Comparison of ENCODE assay signal across 9 mouse cellular contexts in the genomic region with DNA sequence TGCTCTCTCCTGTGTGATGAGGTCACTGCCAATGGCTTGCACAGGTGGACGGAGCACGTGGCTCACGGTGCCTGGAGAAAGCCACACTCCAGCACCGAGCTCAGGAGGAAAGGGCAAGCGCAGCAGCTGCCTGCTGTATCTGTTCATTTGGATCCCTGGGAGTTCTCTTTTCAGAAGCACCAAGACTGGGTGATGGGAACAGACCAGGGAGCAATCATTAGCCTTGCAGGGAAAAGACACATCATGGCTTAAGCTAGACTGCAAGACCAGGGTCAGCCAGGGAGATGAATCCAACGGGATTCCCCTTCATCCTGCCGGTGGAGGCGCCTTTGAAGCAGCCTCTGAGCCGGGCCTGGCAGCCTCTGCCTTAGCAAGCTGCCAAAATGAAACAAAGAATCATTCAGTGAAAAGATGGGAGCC. TPM values are rescaled to one million over a fixed set of nuclear protein-coding genes. Genes with fewer than 3 reads are reported as not detected.
DNase-seq lines count a peak whose midpoint lies in the region; ATAC-seq lines count a peak whose summit lies in the region.
"Had no signal": no experiment of that assay in that cellular context is flagged by ENCODE, and none has a peak within 500 bp of the region (broad histone marks: within the 10 kb centered on the region; RNA-seq: fewer than 3 reads in every experiment).

No protein-coding gene starts in this region.

- peaks cover 14% of the 10 kb centered on the region; the same call in 1 of the 2 replicates for H3K4me1 ChIP-seq in embryonic facial prominence, embryonic 15.5 days
- peaks cover 23% of the 10 kb centered on the region for H3K4me1 ChIP-seq in midbrain, embryonic 16.5 days (ENCODE audit: control insufficient read depth, insufficient read depth, low read length)

- DNase-seq in gastrocnemius, postnatal 14 days: peak; percentile 58
- DNase-seq in gastrocnemius, adult 8-10 months (ENCODE audit: low spot score in 2 of 2): no peak
- peak; percentile 89 for DNase-seq in Muller cell, postnatal 12 days (ENCODE audit: inconsistent ontology term)
- peak; percentile 35 to 44 for DNase-seq in layer of hippocampus, adult 8-10 months (ENCODE audit: low spot score in 2 of 2)
- no peak for DNase-seq in adrenal gland, adult (ENCODE audit: inconsistent age in 2 of 2, low spot score in 1 of 2)
- DNase-seq in thymus, postnatal 0 days (ENCODE audit: low spot score): no peak

- ATAC-seq in embryonic facial prominence, embryonic 15.5 days (ENCODE audit: insufficient number of reproducible peaks, low FRiP score, low TSS enrichment, low read depth): no peak
- ATAC-seq in midbrain, embryonic 16.5 days: peak; percentile 66

- H3K4me3 ChIP-seq in embryonic facial prominence, embryonic 15.5 days (replicated peaks): no peak overlapping the region
- H3K4me3 ChIP-seq in midbrain, embryonic 16.5 days (ENCODE audit: low read depth, low read length): no peak overlapping the region
- H3K4me3 ChIP-seq: limb, embryonic 15.5 days had no signal

- H3K36me3 ChIP-seq in embryonic facial prominence, embryonic 15.5 days: no peaks in the 10 kb centered on the region
- no peaks in the 10 kb centered on the region for H3K36me3 ChIP-seq in midbrain, embryonic 16.5 days (ENCODE audit: control insufficient read depth, insufficient read depth, low read length)
- H3K36me3 ChIP-seq: limb, embryonic 15.5 days had no signal

- H3K4me2 ChIP-seq in embryonic facial prominence, embryonic 15.5 days (replicated peaks): no peak overlapping the region; the same call in 1 of the 2 replicates
- 0 out of 2 replicates have a peak overlapping the region, but pooled peaks have one; percentile 9 for H3K4me2 ChIP-seq in midbrain, embryonic 16.5 days (ENCODE audit: low read length)
- H3K4me2 ChIP-seq: limb, embryonic 15.5 days had no signal

- H3K9ac ChIP-seq in embryonic facial prominence, embryonic 15.5 days: no peak overlapping the region
- H3K9ac ChIP-seq in midbrain, embryonic 16.5 days (ENCODE audit: low read depth, low read length): 0 out of 2 replicates have a peak overlapping the region, but pooled peaks have one; percentile 32
- H3K9ac ChIP-seq: limb, embryonic 15.5 days had no signal

- intact Hi-C loops in gastrocnemius, postnatal 14 days (cut with DNase I; ENCODE audit: low total_unique reads): no loop called here

- no peaks in the 10 kb centered on the region for H3K27me3 ChIP-seq in embryonic facial prominence, embryonic 15.5 days
- H3K27me3 ChIP-seq in midbrain, embryonic 16.5 days (ENCODE audit: control insufficient read depth, insufficient read depth, low read depth, low read length): no peaks in the 10 kb centered on the region
- H3K27me3 ChIP-seq: limb, embryonic 15.5 days had no signal

- 31% methylated on average over 9 of the region's 9 CpGs for WGBS in embryonic facial prominence, embryonic 15.5 days
- WGBS in midbrain, embryonic 16.5 days: 20% methylated on average over 9 of the region's 9 CpGs

- H3K27ac ChIP-seq in embryonic facial prominence, embryonic 15.5 days (replicated peaks): peak overlapping the region; percentile 17; the same call in 1 of the 2 replicates
- H3K27ac ChIP-seq in midbrain, embryonic 16.5 days (ENCODE audit: low read length): peak overlapping the region; percentile 67
- H3K27ac ChIP-seq: limb, embryonic 15.5 days had no signal

- H3K9me3 ChIP-seq in embryonic facial prominence, embryonic 15.5 days (replicated peaks): no peaks in the 10 kb centered on the region
- H3K9me3 ChIP-seq in midbrain, embryonic 16.5 days (replicated peaks; ENCODE audit: control insufficient read depth, low read length, poor library complexity, severe bottlenecking): no peaks in the 10 kb centered on the region
- H3K9me3 ChIP-seq: limb, embryonic 15.5 days had no signal

RNA-seq across cellular contexts. Expression of a gene that starts 7.3 kb away (rescaled TPM):
- under 1 TPM in 1 of 2 experiments, not detected in 1; 0.18 TPM for total RNA-seq in gastrocnemius, postnatal 14 days (2021)
- total RNA-seq in gastrocnemius, adult 8-10 months (2022): not detected
- polyA plus RNA-seq in embryonic facial prominence, embryonic 15.5 days (2015; fragmentation: Nextera tagmentation; extraction: Ambion mirVana): 0.20 TPM in 1 of 2 replicates, not detected in the other
- 1 to 10 TPM; 1.8 to 2.5 (median 2.0) TPM for total RNA-seq in layer of hippocampus, adult 8-10 months (2022)
- 0.18 and 0.65 TPM in 2 replicates for polyA plus RNA-seq in midbrain, embryonic 16.5 days (2015; fragmentation: Nextera tagmentation; extraction: Ambion mirVana)
- polyA plus RNA-seq in thymus, postnatal 0 days (2015; fragmentation: Nextera tagmentation; extraction: Ambion mirVana): 0.21 and 0.45 TPM in 2 replicates

RNA-seq across cellular contexts. Expression of a gene that starts 23.5 kb away (rescaled TPM):
- not detected for total RNA-seq in gastrocnemius, postnatal 14 days (2021)
- not detected for total RNA-seq in gastrocnemius, adult 8-10 months (2022)
- polyA plus RNA-seq in embryonic facial prominence, embryonic 15.5 days (2015; fragmentation: Nextera tagmentation; extraction: Ambion mirVana): 2.5 and 3.4 TPM in 2 replicates
- total RNA-seq in layer of hippocampus, adult 8-10 months (2022): not detected
- 0.09 TPM in 1 of 2 replicates, not detected in the other for polyA plus RNA-seq in midbrain, embryonic 16.5 days (2015; fragmentation: Nextera tagmentation; extraction: Ambion mirVana)
- polyA plus RNA-seq in thymus, postnatal 0 days (2015; fragmentation: Nextera tagmentation; extraction: Ambion mirVana): 0.26 and 0.27 TPM in 2 replicates

Comparison
In these comparisons a context has a peak if more than half of its experiments do, and no peak if none do; other contexts are left out.
1. DNase-seq: peak in gastrocnemius, postnatal 14 days (single experiment), Muller cell, postnatal 12 days (single experiment) and layer of hippocampus, adult 8-10 months (2 of 2); none in gastrocnemius, adult 8-10 months (0 of 2), adrenal gland, adult (0 of 2) and thymus, postnatal 0 days (single experiment).